Mouse (Mus musculus) kidney, postnatal 36 days (tissue): ENCODE data around the gene Smcr8.
A peak's percentile ranks its signal among the peaks of the same experiment; 100 is the strongest.
"Not testable (repeated sequence)": the region's sequence is repeated elsewhere in the genome, so short reads cannot be mapped to it uniquely, and the experiment has no call there.

Source experiments
- DNase-seq, 2 experiments: peaks; one replicate each; pipeline ENCODE4 v3.0.0; 2021 to 2022; ENCODE audit warnings: mixed read lengths in 2 of 2

The Smcr8 gene

GRCm38 (mm10) chr11:60784179-60784922 lies 7.0 kb downstream of the Smcr8 start:
- no peak for DNase-seq

- no peak for DNase-seq
Observed at GRCm38 (mm10) chr11:60787595-60787994, 10.3 kb downstream of the Smcr8 start.

- no peak for DNase-seq
Observed at GRCm38 (mm10) chr11:60790472-60790871, 13.1 kb downstream of the Smcr8 start.

- DNase-seq: no peak
Observed at GRCm38 (mm10) chr11:60796342-60796741, 19.0 kb downstream of the Smcr8 start.

GRCm38 (mm10) chr11:60799977-60800376 lies 22.7 kb downstream of the Smcr8 start:
- no peak for DNase-seq

- no peak for DNase-seq
Observed at GRCm38 (mm10) chr11:60800892-60801291, 23.6 kb downstream of the Smcr8 start.

GRCm38 (mm10) chr11:60808286-60809070 lies 31.2 kb downstream of the Smcr8 start:
- DNase-seq: peak; percentile 80 to 82

GRCm38 (mm10) chr11:60809546-60809945 lies 32.2 kb downstream of the Smcr8 start:
- peak; percentile 60 to 65 for DNase-seq

GRCm38 (mm10) chr11:60810046-60810965 lies 33.0 kb downstream of the Smcr8 start:
- peak; percentile 58 to 86 for DNase-seq

GRCm38 (mm10) chr11:60811054-60811460 lies 33.7 kb downstream of the Smcr8 start:
- DNase-seq: peak; percentile 98

GRCm38 (mm10) chr11:60811618-60812017 lies 34.3 kb downstream of the Smcr8 start, which contains the start of gene Shmt1:
Gene Shmt1, minus strand, starts transcription at chr11:60811718.
- not testable (repeated sequence) for DNase-seq

- DNase-seq: peak; percentile 24 to 49
Observed at GRCm38 (mm10) chr11:60816398-60816797, 39.1 kb downstream of the Smcr8 start.

- no peak for DNase-seq
Observed at GRCm38 (mm10) chr11:60823771-60824170, 46.4 kb downstream of the Smcr8 start.

- DNase-seq: peak; percentile 51 to 82
Observed at GRCm38 (mm10) chr11:60825191-60825590, 47.9 kb downstream of the Smcr8 start.

- no peak for DNase-seq
Observed at GRCm38 (mm10) chr11:60826700-60827099, 49.4 kb downstream of the Smcr8 start.

- DNase-seq: peak; percentile 28 to 54
Observed at GRCm38 (mm10) chr11:60827241-60827945, 50.1 kb downstream of the Smcr8 start.

GRCm38 (mm10) chr11:60828903-60829302 lies 51.6 kb downstream of the Smcr8 start:
- peak in 1 of 2 experiments; percentile 43 for DNase-seq

GRCm38 (mm10) chr11:60830433-60831052 lies 53.2 kb downstream of the Smcr8 start, which contains the start of gene Dhrs7b:
Gene Dhrs7b, plus strand, starts transcription at chr11:60830631.
- DNase-seq: peak; percentile 86 to 94

- no peak for DNase-seq
Observed at GRCm38 (mm10) chr11:60836897-60837296, 59.6 kb downstream of the Smcr8 start.
